Comparison of ENCODE assay signal across 15 mouse cellular contexts in the genomic region with DNA sequence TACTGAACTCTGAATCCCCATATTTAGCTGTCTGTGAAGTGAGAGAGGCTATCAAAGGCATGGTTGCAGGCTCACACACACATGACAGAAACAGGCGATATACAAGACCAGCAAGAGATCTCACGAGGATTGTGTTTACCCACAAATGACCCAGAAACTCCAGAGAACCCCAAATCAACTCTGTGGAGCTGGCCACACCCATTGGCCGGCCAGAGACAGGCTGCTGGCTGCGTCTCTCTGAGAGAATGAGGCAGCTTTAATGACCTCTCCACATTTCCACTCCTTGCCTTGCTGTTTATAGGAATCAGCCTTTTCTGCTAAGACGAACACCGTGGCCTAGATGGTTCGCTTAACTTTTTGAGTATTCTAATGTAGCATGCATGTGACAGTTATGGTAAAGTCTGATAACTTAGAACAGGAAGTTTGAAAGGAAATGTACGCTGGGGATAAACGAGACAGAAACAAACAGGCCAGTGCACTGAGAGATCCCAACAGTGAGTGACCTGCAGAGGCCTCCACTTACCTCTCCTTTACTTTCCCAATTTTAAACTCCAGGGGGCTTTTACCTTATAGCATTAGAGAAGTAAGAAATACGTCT.
DNase-seq lines count a peak whose midpoint lies in the region; ATAC-seq and TF ChIP-seq lines count a peak whose summit lies in the region.
"Had no signal": no experiment of that assay in that cellular context is flagged by ENCODE, and none has a peak within 500 bp of the region (broad histone marks: within the 10 kb centered on the region; RNA-seq: fewer than 3 reads in every experiment).

No protein-coding gene starts in this region.

- no peak overlapping the region for H3K4me3 ChIP-seq in lung, postnatal 0 days (ENCODE audit: low read depth, low read length)
- H3K4me3 ChIP-seq in lung, adult 2 months (replicated peaks; ENCODE audit: extremely low read depth, low read depth, low read length), result no peak overlapping the region
- H3K4me3 ChIP-seq in stomach, embryonic 15.5 days (replicated peaks), result no peak overlapping the region
- H3K4me3 ChIP-seq: forebrain, embryonic 12.5 days; hindbrain, embryonic 15.5 days; midbrain, embryonic 10.5 days; neural tube, embryonic 12.5 days had no signal

- TF ChIP-seq CTCF in lung, postnatal 0 days (IDR thresholded peaks at IDR 0.05), result no peak
- no peak for TF ChIP-seq CTCF in lung, adult 2 months (IDR thresholded peaks at IDR 0.05; ENCODE audit: insufficient read depth, low read length)

- H3K36me3 ChIP-seq in lung, postnatal 0 days (ENCODE audit: insufficient read depth, low read length), result no peaks in the 10 kb centered on the region
- no peaks in the 10 kb centered on the region for H3K36me3 ChIP-seq in stomach, embryonic 15.5 days
- H3K36me3 ChIP-seq: hindbrain, embryonic 15.5 days had no signal

- WGBS in lung, postnatal 0 days, result 53% methylated on average over 10 of the region's 10 CpGs
- 35% methylated on average over 10 of the region's 10 CpGs for WGBS in lung, adult 2 months
- WGBS in stomach, embryonic 15.5 days, result 60% methylated on average over 10 of the region's 10 CpGs

- TF ChIP-seq EP300 in lung, postnatal 0 days (IDR thresholded peaks at IDR 0.05), result no peak

- ATAC-seq in lung, postnatal 0 days, result 0 out of 2 replicates have a peak, but pooled peaks have one; percentile 11
- ATAC-seq in stomach, embryonic 15.5 days (ENCODE audit: insufficient read depth, low FRiP score, low read depth), result no peak
- ATAC-seq: Patski had no signal

- H3K4me1 ChIP-seq in lung, postnatal 0 days (ENCODE audit: insufficient read depth, low read depth, low read length), result peaks cover 18% of the 10 kb centered on the region; the same call in 1 of the 2 replicates
- peaks cover 43% of the 10 kb centered on the region for H3K4me1 ChIP-seq in lung, adult 2 months (ENCODE audit: control insufficient read depth, insufficient read depth, low read length)
- peaks cover 23% of the 10 kb centered on the region for H3K4me1 ChIP-seq in stomach, embryonic 15.5 days

- peak; percentile 43 for DNase-seq in gastrocnemius, adult 18-20 months (ENCODE audit: low spot score)
- no peak for DNase-seq in gastrocnemius, postnatal 14 days
- no peak for DNase-seq in lung, postnatal 0 days (ENCODE audit: low spot score)
- DNase-seq in lung, adult 2 months, result no peak
- peak; percentile 38 for DNase-seq in liver
- no peak for DNase-seq in left cerebral cortex, adult 18-20 months (ENCODE audit: low spot score in 2 of 2)
- no peak for DNase-seq in kidney, postnatal 36 days
- DNase-seq: cerebellum, postnatal 25 days; spleen, adult 18-20 months had no signal

- H3K4me2 ChIP-seq in lung, postnatal 0 days (replicated peaks; ENCODE audit: low read depth, low read length), result no peak overlapping the region
- no peak overlapping the region for H3K4me2 ChIP-seq in stomach, embryonic 15.5 days
- H3K4me2 ChIP-seq: forebrain, embryonic 12.5 days; hindbrain, embryonic 15.5 days; neural tube, embryonic 12.5 days had no signal

- intact Hi-C loops in gastrocnemius, postnatal 14 days (cut with DNase I; ENCODE audit: low total_unique reads), result no loop called here

- H3K27me3 ChIP-seq in lung, postnatal 0 days (replicated peaks; ENCODE audit: insufficient read depth, low read length), result no peaks in the 10 kb centered on the region
- no peaks in the 10 kb centered on the region for H3K27me3 ChIP-seq in stomach, embryonic 15.5 days (replicated peaks)
- H3K27me3 ChIP-seq: forebrain, embryonic 12.5 days; hindbrain, embryonic 15.5 days; neural tube, embryonic 12.5 days; Patski had no signal

- H3K9me3 ChIP-seq in lung, postnatal 0 days (ENCODE audit: low read length), result no peaks in the 10 kb centered on the region
- H3K9me3 ChIP-seq in stomach, embryonic 15.5 days, result no peaks in the 10 kb centered on the region
- H3K9me3 ChIP-seq: forebrain, embryonic 12.5 days; hindbrain, embryonic 15.5 days; neural tube, embryonic 12.5 days had no signal

- no peak overlapping the region for H3K9ac ChIP-seq in lung, postnatal 0 days (replicated peaks; ENCODE audit: low read depth)
- H3K9ac ChIP-seq in stomach, embryonic 15.5 days, result no peak overlapping the region
- H3K9ac ChIP-seq: forebrain, embryonic 12.5 days; hindbrain, embryonic 15.5 days; neural tube, embryonic 12.5 days had no signal

- no peak for TF ChIP-seq POLR2A in lung, adult 2 months (IDR thresholded peaks at IDR 0.05; ENCODE audit: borderline replicate concordance, extremely low read depth, low read depth, low read length)

- H3K27ac ChIP-seq in lung, postnatal 0 days (ENCODE audit: low read length), result 0 out of 2 replicates have a peak overlapping the region, but pooled peaks have one; percentile 4
- peak overlapping the region; percentile 54; the same call in 1 of the 2 replicates for H3K27ac ChIP-seq in stomach, embryonic 15.5 days
- H3K27ac ChIP-seq: forebrain, embryonic 12.5 days; hindbrain, embryonic 15.5 days; neural tube, embryonic 12.5 days had no signal

Comparison
In these comparisons a context has a peak if more than half of its experiments do, and no peak if none do; other contexts are left out.
1. DNase-seq: peak in gastrocnemius, adult 18-20 months (single experiment) and liver (single experiment); none in gastrocnemius, postnatal 14 days (single experiment), lung, postnatal 0 days (single experiment), lung, adult 2 months (single experiment), left cerebral cortex, adult 18-20 months (0 of 2) and kidney, postnatal 36 days (0 of 2).